Mouse (Mus musculus) erythroblast, adult 5-6 weeks (primary cell): ENCODE results near the gene Trpc5os. TPM values are rescaled to one million over a fixed set of nuclear protein-coding genes. Genes with fewer than 3 reads are reported as not detected.

Experiments
- ATAC-seq: replicated peaks from 2 replicates; pipeline ENCODE4 v1.8.0; 2016; ENCODE audit warnings: moderate number of reproducible peaks, mild to moderate bottlenecking, moderate TSS enrichment, inconsistent platforms; ENCODE audit not compliant: poor library complexity, low FRiP score, severe bottlenecking
- total RNA-seq, 2 experiments: library from RNA; stranded (forward) in 1 of 2; stranded (reverse) in 1 of 2; fragments of 150-400 nt in 1 of 2; fragments of 200-764, 138-1000 nt in 1 of 2; gene quantifications; 2 replicates each; pipeline versions ENCODE4 v1.2.3 to v1.2.4; 2015 to 2017; ENCODE audit warnings: low replicate concordance in 2 of 2

The Trpc5os gene
- total RNA-seq (2015; ENCODE audit: low replicate concordance) (not detected in 2 replicates), total RNA-seq (2017; ENCODE audit: low replicate concordance) (not detected in 2 replicates)

DNA sequence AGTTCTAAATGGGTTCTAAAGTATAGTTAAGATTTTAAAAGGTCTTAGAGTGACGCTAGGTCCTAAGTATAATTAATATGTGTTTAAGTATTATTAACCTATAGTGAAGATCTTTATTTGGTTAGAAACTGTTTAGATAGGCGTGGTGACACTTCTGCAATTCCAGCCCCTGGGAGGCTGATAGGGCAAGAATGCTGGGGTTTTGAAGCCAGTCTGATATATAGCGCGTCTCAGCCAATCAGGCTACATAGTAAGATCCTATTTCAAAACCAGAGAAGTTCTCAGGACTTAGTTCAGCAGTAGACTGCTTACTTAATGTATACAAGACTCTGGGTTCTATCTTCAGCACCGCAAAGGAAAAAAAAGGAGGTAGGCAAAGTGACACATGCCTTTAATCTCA lies at the start of gene Trpc5os:
TSS of gene Trpc5os (plus strand) at position 301 of the 400 bp plus-strand sequence.
- no peak for ATAC-seq

DNA sequence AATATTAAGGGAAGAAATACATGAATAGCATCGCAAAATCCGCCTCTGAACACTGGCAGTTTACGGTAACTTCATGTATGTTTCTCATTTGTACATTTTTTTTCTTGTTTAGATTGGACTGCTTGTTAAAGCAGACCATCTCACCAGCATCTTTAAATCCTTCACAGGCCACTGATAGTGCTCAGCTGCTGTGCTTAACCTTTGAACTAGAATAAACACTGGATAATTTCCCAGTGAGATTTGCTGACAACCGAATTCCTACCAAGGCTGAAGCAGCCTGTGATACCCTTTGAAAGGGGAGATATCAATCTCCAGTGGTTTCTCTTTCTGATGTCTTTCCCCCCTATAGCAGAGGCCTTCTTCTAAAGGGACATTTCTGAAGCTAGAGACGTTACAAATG lies 48.3 kb upstream of the Trpc5os start:
- no peak for ATAC-seq

- ATAC-seq, result no peak
These were observed 36.1 kb upstream of the Trpc5os start for GRCm38 (mm10) chrX:144420259-144420658.

DNA sequence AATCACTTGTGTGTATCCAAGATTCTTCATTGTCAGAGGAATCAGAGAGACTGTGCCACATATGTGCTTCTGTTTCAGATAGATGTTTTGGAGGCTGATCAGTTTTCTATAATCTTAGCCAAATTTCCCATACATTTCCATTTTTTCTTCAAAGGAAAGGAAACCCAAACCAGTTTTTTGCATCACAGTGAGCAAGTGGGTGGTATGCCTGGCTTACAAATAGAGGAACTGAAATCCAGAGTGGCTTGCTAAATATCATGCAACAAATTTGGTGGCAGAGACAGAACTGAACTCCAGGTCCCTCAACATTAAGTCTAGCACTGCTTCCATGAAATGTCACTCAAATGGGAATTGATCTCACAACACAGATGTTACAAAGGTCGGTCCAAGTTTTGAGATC lies 35.3 kb upstream of the Trpc5os start:
- no peak for ATAC-seq

DNA sequence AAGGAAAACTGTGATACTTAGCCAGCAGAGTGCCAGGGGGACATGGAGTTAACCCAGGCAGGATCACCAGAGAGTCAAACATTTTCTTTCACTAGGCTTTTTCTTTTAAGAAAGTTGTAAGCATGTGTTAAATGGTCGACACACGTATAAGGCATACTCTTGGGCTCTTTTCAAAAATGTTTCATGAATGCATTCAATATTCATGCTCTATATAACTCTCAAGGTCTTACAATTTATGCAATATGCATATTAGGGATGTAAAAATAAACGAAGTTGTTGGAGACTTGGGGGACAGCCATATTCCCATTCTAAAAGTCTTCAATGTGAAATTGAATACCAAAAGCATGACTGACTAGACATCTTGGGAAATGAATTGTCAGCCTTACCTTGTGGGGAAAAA lies 32.5 kb upstream of the Trpc5os start:
- no peak for ATAC-seq

- no peak for ATAC-seq
These were observed 8.0 kb downstream of the Trpc5os start for GRCm38 (mm10) chrX:144464416-144464815.

- no peak for ATAC-seq
These were observed 35.0 kb downstream of the Trpc5os start for GRCm38 (mm10) chrX:144491394-144491793.

DNA sequence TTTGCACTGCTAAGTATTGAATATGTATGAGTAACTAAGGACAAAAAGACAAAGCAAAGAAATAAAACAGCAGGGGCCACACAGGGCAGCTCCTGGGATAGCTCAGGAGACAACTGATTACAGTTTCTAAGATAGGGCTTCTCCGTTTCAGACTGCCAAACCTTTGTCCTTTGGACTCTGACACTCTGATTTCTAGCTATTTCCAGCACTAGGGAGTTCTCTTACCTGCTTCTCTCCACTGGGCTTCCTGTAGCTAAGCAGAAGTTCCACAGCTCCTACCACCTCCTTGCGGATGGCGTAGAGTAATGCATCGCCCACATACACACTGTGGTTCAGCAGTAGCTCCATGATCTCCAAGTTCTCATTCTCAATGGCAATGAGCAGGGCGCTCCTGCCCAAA lies 66.9 kb downstream of the Trpc5os start:
- ATAC-seq, result no peak

DNA sequence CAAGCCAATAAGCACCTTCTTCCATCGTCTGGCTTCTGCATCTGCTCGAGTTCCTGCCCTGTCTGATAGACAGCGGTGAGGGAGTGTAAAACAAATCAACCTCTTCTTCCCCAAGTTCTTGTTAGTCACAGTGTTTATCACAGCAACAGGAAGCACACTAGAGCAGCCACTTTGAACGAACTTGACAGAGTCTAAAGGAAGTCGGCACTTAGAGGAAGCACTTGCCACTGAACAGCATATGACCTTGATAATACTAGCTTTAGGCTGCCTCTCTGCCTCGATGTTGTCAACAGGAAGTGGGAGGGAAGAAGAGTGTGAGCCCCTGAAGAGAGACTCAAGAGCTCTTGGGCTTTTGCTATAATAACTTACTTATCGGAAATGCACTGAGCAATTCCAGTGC lies 69.7 kb downstream of the Trpc5os start:
- no peak for ATAC-seq

Other genes starting within 250 kb of the Trpc5os start
- 10.0 and 10.6 TPM in 2 replicates for gene Alg13, start 138.8 kb upstream of the Trpc5os start, total RNA-seq (2015; ENCODE audit: low replicate concordance)
- 1.1 and 2.6 TPM in 2 replicates for gene Alg13, start 138.8 kb upstream of the Trpc5os start, total RNA-seq (2017; ENCODE audit: low replicate concordance)
- gene Trpc5, start 231.6 kb downstream of the Trpc5os start, total RNA-seq (2015; ENCODE audit: low replicate concordance), result not detected in 2 replicates
- gene Trpc5, start 231.6 kb downstream of the Trpc5os start, total RNA-seq (2017; ENCODE audit: low replicate concordance), result not detected in 2 replicates
- not detected in 2 replicates for gene Rtl4, start 232.3 kb downstream of the Trpc5os start, total RNA-seq (2015; ENCODE audit: low replicate concordance)
- gene Rtl4, start 232.3 kb downstream of the Trpc5os start, total RNA-seq (2017; ENCODE audit: low replicate concordance), result not detected in 2 replicates